Mouse (Mus musculus): Measurements from ENCODE around the gene Mas1. TPM values are rescaled to one million over a fixed set of nuclear protein-coding genes. Genes with fewer than 3 reads are reported as not detected.
"Not testable (repeated sequence)": the region's sequence is repeated elsewhere in the genome, so short reads cannot be mapped to it uniquely, and the experiment has no call there.

The Mas1 gene
- polyA plus RNA-seq, 1 experiment from 2014 or later: 0.78 TPM

GRCm38 (mm10) chr17:12904349-12904748, 36.4 kb upstream of the Mas1 start:
- WGBS: 81% methylated on average over 1 of the region's 1 CpGs
- Histone ChIP-seq H3K4me1 (ENCODE audit: control insufficient read depth, insufficient read depth, low read length) (no peaks in the 10 kb centered on the region), H3K36me3 (ENCODE audit: control insufficient read depth, insufficient read depth, low read length) (0 out of 2 replicates have a peak, but pooled peaks cover 3% of the 10 kb centered on the region), H3K4me3 (ENCODE audit: low read length) (no peak overlapping the region), H3K4me2 (ENCODE audit: low read depth, low read length) (no peak overlapping the region), H3K27me3 (replicated peaks; ENCODE audit: control insufficient read depth, insufficient read depth, low read length) (no peaks in the 10 kb centered on the region), H3K27ac (ENCODE audit: low read length) (no peak overlapping the region), H3K9me3 (ENCODE audit: control insufficient read depth, low read length) (no peaks in the 10 kb centered on the region), H3K9ac (ENCODE audit: low read depth, low read length) (no peak overlapping the region)
- no peak for ATAC-seq

- no peaks in the 10 kb centered on the region for H3K9me3 ChIP-seq (ENCODE audit: control insufficient read depth, low read length)
- no peak overlapping the region for H3K4me2 ChIP-seq (ENCODE audit: low read depth, low read length)
- H3K36me3 ChIP-seq (ENCODE audit: control insufficient read depth, insufficient read depth, low read length): 0 out of 2 replicates have a peak, but pooled peaks cover 3% of the 10 kb centered on the region
- whole genome bisulfite sequencing: 63% methylated on average over 11 of the region's 12 CpGs
- H3K27me3 ChIP-seq (replicated peaks; ENCODE audit: control insufficient read depth, insufficient read depth, low read length): no peaks in the 10 kb centered on the region
- no peak overlapping the region for H3K9ac ChIP-seq (ENCODE audit: low read depth, low read length)
- H3K4me3 ChIP-seq (ENCODE audit: low read length): no peak overlapping the region
- no peak for ATAC-seq
- no peaks in the 10 kb centered on the region for H3K4me1 ChIP-seq (ENCODE audit: control insufficient read depth, insufficient read depth, low read length)
- no peak overlapping the region for H3K27ac ChIP-seq (ENCODE audit: low read length)
Measured at GRCm38 (mm10) chr17:12903372-12904333, 35.7 kb upstream of the Mas1 start.

- no peak for ATAC-seq
- H3K4me2 ChIP-seq (ENCODE audit: low read depth, low read length): no peak overlapping the region
- H3K4me1 ChIP-seq (ENCODE audit: control insufficient read depth, insufficient read depth, low read length): no peaks in the 10 kb centered on the region
- H3K36me3 ChIP-seq (ENCODE audit: control insufficient read depth, insufficient read depth, low read length): 0 out of 2 replicates have a peak, but pooled peaks cover 3% of the 10 kb centered on the region
- 93% methylated on average over 6 of the region's 6 CpGs for WGBS
- no peak overlapping the region for H3K9ac ChIP-seq (ENCODE audit: low read depth, low read length)
- no peaks in the 10 kb centered on the region for H3K9me3 ChIP-seq (ENCODE audit: control insufficient read depth, low read length)
- H3K27me3 ChIP-seq (replicated peaks; ENCODE audit: control insufficient read depth, insufficient read depth, low read length): no peaks in the 10 kb centered on the region
- H3K27ac ChIP-seq (ENCODE audit: low read length): no peak overlapping the region
- H3K4me3 ChIP-seq (ENCODE audit: low read length): no peak overlapping the region
Measured at GRCm38 (mm10) chr17:12902291-12902690, 34.3 kb upstream of the Mas1 start.

GRCm38 (mm10) chr17:12898607-12899006, 30.7 kb upstream of the Mas1 start:
- not testable (repeated sequence) for H3K27ac ChIP-seq (ENCODE audit: low read length); H3K4me2 ChIP-seq (ENCODE audit: low read depth, low read length); H3K4me3 ChIP-seq (ENCODE audit: low read length); H3K27me3 ChIP-seq (replicated peaks; ENCODE audit: control insufficient read depth, insufficient read depth, low read length); H3K9me3 ChIP-seq (ENCODE audit: control insufficient read depth, low read length); H3K9ac ChIP-seq (ENCODE audit: low read depth, low read length); H3K4me1 ChIP-seq (ENCODE audit: control insufficient read depth, insufficient read depth, low read length); ATAC-seq; H3K36me3 ChIP-seq (ENCODE audit: control insufficient read depth, insufficient read depth, low read length)
- 41% methylated on average over 2 of the region's 2 CpGs for WGBS

- ATAC-seq: no peak
- no peak overlapping the region for H3K4me3 ChIP-seq (ENCODE audit: low read length)
- no peak overlapping the region for H3K9ac ChIP-seq (ENCODE audit: low read depth, low read length)
- no peaks in the 10 kb centered on the region for H3K27me3 ChIP-seq (replicated peaks; ENCODE audit: control insufficient read depth, insufficient read depth, low read length)
- 85% methylated on average over 5 of the region's 5 CpGs for WGBS
- H3K36me3 ChIP-seq (ENCODE audit: control insufficient read depth, insufficient read depth, low read length): no peaks in the 10 kb centered on the region
- H3K27ac ChIP-seq (ENCODE audit: low read length): no peak overlapping the region
- no peaks in the 10 kb centered on the region for H3K4me1 ChIP-seq (ENCODE audit: control insufficient read depth, insufficient read depth, low read length)
- no peaks in the 10 kb centered on the region for H3K9me3 ChIP-seq (ENCODE audit: control insufficient read depth, low read length)
- H3K4me2 ChIP-seq (ENCODE audit: low read depth, low read length): no peak overlapping the region
Measured at GRCm38 (mm10) chr17:12897674-12898073, 29.7 kb upstream of the Mas1 start.

- Histone ChIP-seq H3K27ac (ENCODE audit: low read length) (no peak overlapping the region), H3K4me2 (ENCODE audit: low read depth, low read length) (no peak overlapping the region), H3K9me3 (ENCODE audit: control insufficient read depth, low read length) (no peaks in the 10 kb centered on the region), H3K4me1 (ENCODE audit: control insufficient read depth, insufficient read depth, low read length) (no peaks in the 10 kb centered on the region; the same call in 1 of the 2 replicates), H3K4me3 (ENCODE audit: low read length) (no peak overlapping the region), H3K27me3 (replicated peaks; ENCODE audit: control insufficient read depth, insufficient read depth, low read length) (no peaks in the 10 kb centered on the region), H3K9ac (ENCODE audit: low read depth, low read length) (no peak overlapping the region), H3K36me3 (ENCODE audit: control insufficient read depth, insufficient read depth, low read length) (no peaks in the 10 kb centered on the region; the same call in 1 of the 2 replicates)
- no peak for ATAC-seq
- 92% methylated on average over 9 of the region's 9 CpGs for WGBS
Measured at GRCm38 (mm10) chr17:12892033-12892432, 24.1 kb upstream of the Mas1 start.

GRCm38 (mm10) chr17:12891054-12891453, 23.1 kb upstream of the Mas1 start:
- WGBS: 95% methylated on average over 4 of the region's 4 CpGs
- no peak overlapping the region for H3K9ac ChIP-seq (ENCODE audit: low read depth, low read length)
- H3K27ac ChIP-seq (ENCODE audit: low read length): no peak overlapping the region
- no peaks in the 10 kb centered on the region for H3K27me3 ChIP-seq (replicated peaks; ENCODE audit: control insufficient read depth, insufficient read depth, low read length)
- H3K4me2 ChIP-seq (ENCODE audit: low read depth, low read length): no peak overlapping the region
- no peaks in the 10 kb centered on the region; the same call in 1 of the 2 replicates for H3K4me1 ChIP-seq (ENCODE audit: control insufficient read depth, insufficient read depth, low read length)
- no peaks in the 10 kb centered on the region; the same call in 1 of the 2 replicates for H3K36me3 ChIP-seq (ENCODE audit: control insufficient read depth, insufficient read depth, low read length)
- no peak overlapping the region for H3K4me3 ChIP-seq (ENCODE audit: low read length)
- no peaks in the 10 kb centered on the region for H3K9me3 ChIP-seq (ENCODE audit: control insufficient read depth, low read length)
- no peak for ATAC-seq

- ATAC-seq: peak; percentile 28; the same call in 1 of the 2 replicates
- Histone ChIP-seq H3K27me3 (replicated peaks; ENCODE audit: control insufficient read depth, insufficient read depth, low read length) (no peaks in the 10 kb centered on the region), H3K9ac (ENCODE audit: low read depth, low read length) (no peak overlapping the region), H3K4me2 (ENCODE audit: low read depth, low read length) (no peak overlapping the region), H3K27ac (ENCODE audit: low read length) (no peak overlapping the region), H3K9me3 (ENCODE audit: control insufficient read depth, low read length) (no peaks in the 10 kb centered on the region), H3K4me1 (ENCODE audit: control insufficient read depth, insufficient read depth, low read length) (no peaks in the 10 kb centered on the region; the same call in 1 of the 2 replicates), H3K4me3 (ENCODE audit: low read length) (no peak overlapping the region), H3K36me3 (ENCODE audit: control insufficient read depth, insufficient read depth, low read length) (no peaks in the 10 kb centered on the region; the same call in 1 of the 2 replicates)
- 65% methylated on average over 15 of the region's 15 CpGs for WGBS
Measured at GRCm38 (mm10) chr17:12887021-12887775, 19.3 kb upstream of the Mas1 start.

GRCm38 (mm10) chr17:12886620-12887019, 18.7 kb upstream of the Mas1 start:
- Histone ChIP-seq H3K4me1 (ENCODE audit: control insufficient read depth, insufficient read depth, low read length) (no peaks in the 10 kb centered on the region; the same call in 1 of the 2 replicates), H3K36me3 (ENCODE audit: control insufficient read depth, insufficient read depth, low read length) (no peaks in the 10 kb centered on the region; the same call in 1 of the 2 replicates), H3K9me3 (ENCODE audit: control insufficient read depth, low read length) (no peaks in the 10 kb centered on the region), H3K9ac (ENCODE audit: low read depth, low read length) (no peak overlapping the region), H3K4me3 (ENCODE audit: low read length) (no peak overlapping the region), H3K27ac (ENCODE audit: low read length) (no peak overlapping the region), H3K4me2 (ENCODE audit: low read depth, low read length) (no peak overlapping the region), H3K27me3 (replicated peaks; ENCODE audit: control insufficient read depth, insufficient read depth, low read length) (no peaks in the 10 kb centered on the region)
- 45% methylated on average over 6 of the region's 6 CpGs for WGBS
- ATAC-seq: peak; percentile 46; the same call in 1 of the 2 replicates

All from intestine, embryonic 16.5 days (tissue).